Mouse (Mus musculus) liver, embryonic 14.5 days (tissue): ENCODE results near the gene Clmn. TPM values are rescaled to one million over a fixed set of nuclear protein-coding genes. Genes with fewer than 3 reads are reported as not detected.

Source experiments
- ATAC-seq: fragments of 200-750 bp; cut with Nextera tagmentation; 2 replicates; pipeline ENCODE4 v1.8.0; 2017; ENCODE audit warnings: moderate number of reproducible peaks, mild to moderate bottlenecking, moderate library complexity; ENCODE audit not compliant: insufficient read depth
- DNase-seq, 3 experiments: peaks; one replicate each; pipeline ENCODE4 v3.0.0-alpha.2; 2012 to 2013; ENCODE audit warnings: low read depth in 3 of 3, low spot score in 3 of 3
- H3K27ac ChIP-seq: fragments of 300-500 bp; sonication (generic); 2 replicates; pipeline ENCODE4 v1.5.1; 2014; ENCODE audit warnings: moderate library complexity, mild to moderate bottlenecking, control low read depth, inconsistent platforms
- H3K27me3 ChIP-seq: fragments of 300-500 bp; sonication (generic); 2 replicates; pipeline ENCODE4 v1.6.1; 2014; ENCODE audit warnings: mild to moderate bottlenecking, low read length, moderate library complexity; ENCODE audit not compliant: control insufficient read depth, insufficient read depth
- H3K36me3 ChIP-seq: fragments of 300-500 bp; sonication (generic); replicated peaks from 2 replicates; pipeline ENCODE4 v1.6.1; 2014; ENCODE audit warnings: low read depth; ENCODE audit not compliant: control insufficient read depth, insufficient read depth
- H3K4me1 ChIP-seq, 2 experiments: fragments of 200-500 bp in 1 of 2; fragments of 300-500 bp in 1 of 2; sonication (generic) in 1 of 2; replicated peaks; 2 replicates each; pipeline ENCODE4 v1.6.1; 2012 to 2014; ENCODE audit warnings: antibody characterized with exemption in 1 of 2, inconsistent platforms in 1 of 2, low read length in 1 of 2; ENCODE audit not compliant: control insufficient read depth in 2 of 2, insufficient read depth in 2 of 2
- H3K4me2 ChIP-seq: fragments of 300-500 bp; sonication (generic); 2 replicates; pipeline ENCODE4 v1.6.1; 2014; ENCODE audit warnings: low read depth, mild to moderate bottlenecking, control low read depth, moderate library complexity
- H3K4me3 ChIP-seq, 2 experiments: fragments of 200-500 bp in 1 of 2; fragments of 300-500 bp in 1 of 2; sonication (generic) in 1 of 2; 2 replicates each; pipeline ENCODE4 v1.5.1; 2012 to 2014; ENCODE audit warnings: low read depth in 2 of 2, low read length in 2 of 2, mild to moderate bottlenecking in 2 of 2, control low read depth in 1 of 2, inconsistent platforms in 1 of 2, moderate library complexity in 1 of 2; ENCODE audit not compliant: insufficient read depth in 1 of 2
- H3K9ac ChIP-seq: fragments of 300-500 bp; sonication (generic); replicated peaks from 2 replicates; pipeline ENCODE4 v1.6.1; 2014; ENCODE audit warnings: mild to moderate bottlenecking, control low read depth, moderate library complexity
- H3K9me3 ChIP-seq: fragments of 300-500 bp; sonication (generic); 2 replicates; pipeline ENCODE4 v1.6.1; 2016; ENCODE audit warnings: low read length, mixed read lengths; ENCODE audit not compliant: control insufficient read depth
- CTCF ChIP-seq: IDR thresholded peaks from 2 replicates; pipeline ENCODE4 v1.5.1; 2016; ENCODE audit warnings: antibody characterized with exemption, low read depth, control low read depth
- EP300 ChIP-seq: IDR thresholded peaks from 2 replicates; pipeline ENCODE4 v1.6.1; 2016; ENCODE audit warnings: antibody characterized with exemption, low read depth
- WGBS: fragments of 180-500 bp; shearing (Covaris S2); extraction: QIAGEN DNeasy Blood & Tissue Kit; methylation state at CpG from one replicate; pipeline ENCODE4 v1.1.7; 2014; ENCODE audit not compliant: insufficient replicate concordance; 5-methylcytosine and 5-hydroxymethylcytosine counted together
- polyA plus RNA-seq, 2 experiments: library from polyadenylated mRNA; depleted of rRNA in 1 of 2; stranded (reverse) in 1 of 2; unstranded in 1 of 2; fragments of >200 nt; fragmentation: Nextera tagmentation in 1 of 2; extraction: Ambion mirVana in 1 of 2; gene quantifications; 2 replicates each; pipeline versions ENCODE4 v1.2.1 to v1.2.3; 2012 to 2014

The Clmn gene
- polyA plus RNA-seq, 2 experiments: 0.32 to 0.33 TPM

DNA sequence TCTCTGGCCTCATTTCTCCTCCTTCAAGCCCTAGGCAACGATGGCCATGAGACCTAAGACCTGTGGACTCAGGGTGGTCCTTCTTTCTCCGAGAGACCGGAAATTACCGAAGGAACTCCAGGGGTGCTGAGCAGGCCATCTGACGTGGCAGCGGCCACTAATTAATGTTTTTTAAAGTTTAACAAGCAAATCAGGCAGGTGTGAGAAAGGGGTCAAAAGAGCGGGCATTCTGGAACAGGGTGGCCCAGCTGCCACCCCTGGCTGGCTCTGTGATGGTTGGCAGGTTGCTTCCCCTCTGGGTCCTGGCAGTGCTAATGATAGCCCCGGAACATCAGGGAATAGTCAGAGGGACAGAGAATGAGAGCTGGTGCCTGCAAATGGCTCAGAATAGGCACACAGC lies 42.7 kb downstream of the Clmn start:
- TF ChIP-seq EP300 (no peak), CTCF (no peak)
- Histone ChIP-seq H3K27ac (no peak overlapping the region), H3K9me3 (no peaks in the 10 kb centered on the region), H3K4me3 (no peak overlapping the region), H3K4me1 (peaks cover 30 to 34% of the 10 kb centered on the region in 2 experiments), H3K36me3 (no peaks in the 10 kb centered on the region), H3K4me2 (no peak overlapping the region), H3K27me3 (no peaks in the 10 kb centered on the region), H3K9ac (no peak overlapping the region)
- WGBS: 73% methylated on average over 8 of the region's 8 CpGs
- no peak for ATAC-seq
- DNase-seq: no peak

GRCm38 (mm10) chr12:104820061-104820460 lies 44.8 kb downstream of the Clmn start:
- Histone ChIP-seq H3K36me3 (no peaks in the 10 kb centered on the region), H3K9ac (no peak overlapping the region), H3K27ac (no peak overlapping the region), H3K9me3 (no peaks in the 10 kb centered on the region), H3K4me3 (no peak overlapping the region), H3K4me1 (peaks cover 25 to 28% of the 10 kb centered on the region in 2 experiments), H3K4me2 (no peak overlapping the region), H3K27me3 (no peaks in the 10 kb centered on the region)
- TF ChIP-seq EP300 (no peak), CTCF (no peak)
- 53% methylated on average over 5 of the region's 5 CpGs for WGBS
- DNase-seq (no peak), ATAC-seq (no peak)

DNA sequence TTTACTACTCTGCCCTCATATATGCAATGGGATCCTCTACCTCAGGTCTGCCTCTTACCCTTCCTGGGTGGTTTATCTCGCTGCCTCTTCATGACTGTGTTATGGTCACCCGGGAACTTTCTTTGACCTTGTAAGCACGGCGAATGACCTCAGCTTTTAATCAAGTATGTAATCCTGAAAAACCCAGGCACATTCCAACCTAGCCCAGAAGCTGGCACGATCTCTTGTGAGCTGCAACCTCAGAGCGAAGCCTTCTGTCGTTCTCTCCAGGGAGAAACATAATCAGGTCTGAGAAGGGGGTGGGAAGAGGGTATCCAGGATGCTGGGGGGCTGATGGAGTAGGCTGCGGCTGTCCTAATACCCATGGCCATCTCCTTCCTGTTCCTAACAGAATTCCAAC lies 45.8 kb downstream of the Clmn start:
- no peak overlapping the region for H3K4me2 ChIP-seq

GRCm38 (mm10) chr12:104818057-104818456 lies 46.8 kb downstream of the Clmn start:
- Histone ChIP-seq H3K4me2 (no peak overlapping the region), H3K4me1 (peaks cover 7 to 10% of the 10 kb centered on the region in 2 experiments; a peak in 3 of 4 replicates), H3K4me3 (no peak overlapping the region), H3K27ac (no peak overlapping the region), H3K9me3 (no peaks in the 10 kb centered on the region), H3K27me3 (no peaks in the 10 kb centered on the region), H3K36me3 (no peaks in the 10 kb centered on the region), H3K9ac (no peak overlapping the region)
- DNase-seq (no peak), ATAC-seq (no peak)
- 58% methylated on average over 7 of the region's 7 CpGs for WGBS
- TF ChIP-seq EP300 (no peak), CTCF (no peak)

More for the DNA sequence above, 45.8 kb downstream of the Clmn start:
- DNase-seq: no peak
- no peak for ATAC-seq
- Histone ChIP-seq H3K4me3 (no peak overlapping the region), H3K36me3 (no peaks in the 10 kb centered on the region), H3K27me3 (no peaks in the 10 kb centered on the region), H3K9me3 (no peaks in the 10 kb centered on the region), H3K4me1 (peaks cover 16 to 19% of the 10 kb centered on the region in 2 experiments), H3K9ac (no peak overlapping the region), H3K27ac (no peak overlapping the region)
- TF ChIP-seq CTCF (no peak), EP300 (no peak)
- 64% methylated on average over 8 of the region's 8 CpGs for WGBS

- Histone ChIP-seq H3K27me3 (no peaks in the 10 kb centered on the region), H3K9ac (no peak overlapping the region), H3K4me3 (no peak overlapping the region), H3K36me3 (no peaks in the 10 kb centered on the region), H3K9me3 (no peaks in the 10 kb centered on the region), H3K27ac (no peak overlapping the region), H3K4me2 (no peak overlapping the region), H3K4me1 (peaks cover 0 to 3% of the 10 kb centered on the region in 2 experiments; a peak in 3 of 4 replicates)
- TF ChIP-seq CTCF: no peak
- TF ChIP-seq EP300: no peak
- DNase-seq (no peak), ATAC-seq (no peak)
- WGBS: 32% methylated on average over 12 of the region's 12 CpGs
Observed at GRCm38 (mm10) chr12:104817172-104817866, 47.6 kb downstream of the Clmn start.
